26 mouse cellular contexts compared by ENCODE assay signal in the genomic region with DNA sequence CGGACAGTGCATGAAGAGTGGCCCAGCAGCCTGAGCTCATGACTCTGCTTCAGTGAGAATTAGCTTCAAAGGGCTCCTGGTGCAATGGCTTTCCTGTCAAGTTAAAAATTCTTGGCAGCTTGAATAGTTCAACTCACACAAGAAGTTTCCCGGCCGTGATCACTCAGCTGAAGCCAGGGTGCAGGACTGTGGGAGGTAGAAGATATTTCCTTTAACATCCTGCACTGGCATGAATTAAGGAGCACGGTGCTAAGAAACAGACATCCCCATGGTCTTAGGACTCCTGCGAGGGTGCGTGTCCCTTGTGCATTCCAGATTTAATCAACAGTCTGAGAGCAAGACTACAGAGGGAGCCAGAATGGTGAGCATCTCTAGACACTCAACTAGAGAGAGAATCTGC.
A peak's percentile ranks its signal among the peaks of the same experiment; 100 is the strongest.
DNase-seq lines count a peak whose midpoint lies in the region; ATAC-seq lines count a peak whose summit lies in the region.
"Had no signal": no experiment of that assay in that cellular context is flagged by ENCODE, and none has a peak within 500 bp of the region (broad histone marks: within the 10 kb centered on the region; RNA-seq: fewer than 3 reads in every experiment).

No protein-coding gene starts in this region.

- H3K27me3 ChIP-seq in kidney, embryonic 16.5 days (ENCODE audit: insufficient read depth, low read length), result no peaks in the 10 kb centered on the region
- H3K27me3 ChIP-seq: embryonic facial prominence, embryonic 13.5 days; embryonic facial prominence, embryonic 15.5 days; forebrain, embryonic 12.5 days; Patski had no signal

- H3K27ac ChIP-seq in kidney, embryonic 16.5 days (ENCODE audit: low read length), result no peak overlapping the region
- H3K27ac ChIP-seq: embryonic facial prominence, embryonic 13.5 days; embryonic facial prominence, embryonic 15.5 days; forebrain, embryonic 10.5 days; forebrain, embryonic 12.5 days had no signal

- H3K4me2 ChIP-seq in kidney, embryonic 16.5 days (replicated peaks; ENCODE audit: low read depth, low read length), result no peak overlapping the region
- H3K4me2 ChIP-seq: embryonic facial prominence, embryonic 13.5 days; embryonic facial prominence, embryonic 15.5 days; forebrain, embryonic 12.5 days had no signal

- 0 out of 2 replicates have a peak, but pooled peaks cover 4% of the 10 kb centered on the region for H3K4me1 ChIP-seq in kidney, embryonic 16.5 days (ENCODE audit: insufficient read depth, low read length)
- H3K4me1 ChIP-seq: embryonic facial prominence, embryonic 13.5 days; embryonic facial prominence, embryonic 15.5 days; forebrain, embryonic 12.5 days had no signal

- peak; percentile 69; the same call in 1 of the 2 replicates for ATAC-seq in kidney, embryonic 16.5 days (ENCODE audit: low FRiP score, low TSS enrichment)
- no peak for ATAC-seq in granulocyte monocyte progenitor cell, adult 5-6 weeks (replicated peaks; ENCODE audit: poor library complexity, severe bottlenecking)
- ATAC-seq: activated CD4-positive, CD25-positive, alpha-beta regulatory T cell, adult 4 months; forebrain, embryonic 14.5 days; forebrain, embryonic 16.5 days; Patski had no signal

- no peaks in the 10 kb centered on the region for H3K36me3 ChIP-seq in kidney, embryonic 16.5 days (ENCODE audit: insufficient read depth, low read length)
- H3K36me3 ChIP-seq: embryonic facial prominence, embryonic 13.5 days; embryonic facial prominence, embryonic 15.5 days; forebrain, embryonic 10.5 days; forebrain, embryonic 12.5 days had no signal

- H3K9ac ChIP-seq in kidney, embryonic 16.5 days (replicated peaks; ENCODE audit: low read length), result no peak overlapping the region
- H3K9ac ChIP-seq: embryonic facial prominence, embryonic 13.5 days; embryonic facial prominence, embryonic 15.5 days; forebrain, embryonic 12.5 days had no signal

- H3K9me3 ChIP-seq in kidney, embryonic 16.5 days (ENCODE audit: low read length), result no peaks in the 10 kb centered on the region
- H3K9me3 ChIP-seq: embryonic facial prominence, embryonic 13.5 days; embryonic facial prominence, embryonic 15.5 days; forebrain, embryonic 10.5 days; forebrain, embryonic 12.5 days had no signal

- DNase-seq in kidney, adult 9 months, result peak; percentile 8
- DNase-seq in kidney, postnatal 25 days, result no peak
- DNase-seq in kidney, adult 18-20 months, result no peak
- DNase-seq in Muller cell, postnatal 12 days (ENCODE audit: inconsistent ontology term), result peak; percentile 1
- peak; percentile 6 for DNase-seq in kidney, postnatal 10 days
- DNase-seq in adrenal gland, postnatal 25 days, result no peak
- DNase-seq: adrenal gland, adult 8-10 months; adrenal gland, postnatal 14 days; cerebellum, adult 11 months; cerebellum, adult 18-20 months; cerebellum, adult 8-10 months; cerebellum, adult 9-11 months; cerebellum, postnatal 14 days; cerebellum, postnatal 36 days; embryo, embryonic 11 days had no signal

- H3K4me3 ChIP-seq in kidney, embryonic 16.5 days (ENCODE audit: low read length), result no peak overlapping the region
- H3K4me3 ChIP-seq: embryonic facial prominence, embryonic 13.5 days; embryonic facial prominence, embryonic 15.5 days; erythroblast, embryonic 14.5 days; forebrain, embryonic 10.5 days; forebrain, embryonic 12.5 days had no signal

- WGBS in kidney, embryonic 16.5 days, result 28% methylated on average over 6 of the region's 6 CpGs

Comparison
In these comparisons a context has a peak if more than half of its experiments do, and no peak if none do; other contexts are left out.
1. DNase-seq: peak in kidney, adult 9 months (single experiment), Muller cell, postnatal 12 days (single experiment) and kidney, postnatal 10 days (single experiment); none in kidney, postnatal 25 days (0 of 2), kidney, adult 18-20 months (single experiment) and adrenal gland, postnatal 25 days (single experiment).